Mouse (Mus musculus): ENCODE data around the gene Ints11.

Ints11 gene

DNA sequence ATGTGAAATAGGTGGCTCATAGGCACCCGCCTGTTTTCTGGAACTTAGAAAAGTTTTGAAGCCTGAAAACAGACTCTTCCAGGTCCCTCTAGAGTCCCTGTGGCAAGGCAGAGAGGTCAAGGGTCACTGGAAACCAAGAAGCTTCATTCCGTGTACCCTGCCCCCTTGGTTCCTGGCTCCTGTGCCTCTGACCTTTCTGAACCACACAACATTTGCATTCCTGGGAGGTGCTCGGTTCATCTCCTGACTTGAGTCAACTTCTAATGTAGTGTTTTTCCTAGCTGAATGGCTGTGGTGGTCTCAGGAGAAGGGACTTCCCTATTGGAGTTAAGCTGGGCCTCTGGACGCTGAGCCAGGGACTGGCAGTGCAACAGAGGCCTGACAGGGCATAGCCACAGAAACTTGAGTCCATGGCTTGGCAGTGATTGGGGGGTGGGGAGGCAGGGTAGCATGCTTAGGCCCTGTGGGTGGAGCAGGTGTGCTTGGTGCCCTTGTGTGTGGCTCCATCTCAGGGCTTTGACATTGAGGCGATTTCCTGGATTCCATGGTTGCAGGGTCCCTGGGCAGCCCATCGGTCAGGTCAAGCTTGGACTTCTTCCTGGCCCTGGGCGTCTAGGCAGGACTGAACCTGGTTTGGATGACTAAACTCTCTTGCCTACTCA lies 20.8 kb upstream of the Ints11 start:
- peak in 1 of 2 experiments; percentile 36 for DNase-seq

DNA sequence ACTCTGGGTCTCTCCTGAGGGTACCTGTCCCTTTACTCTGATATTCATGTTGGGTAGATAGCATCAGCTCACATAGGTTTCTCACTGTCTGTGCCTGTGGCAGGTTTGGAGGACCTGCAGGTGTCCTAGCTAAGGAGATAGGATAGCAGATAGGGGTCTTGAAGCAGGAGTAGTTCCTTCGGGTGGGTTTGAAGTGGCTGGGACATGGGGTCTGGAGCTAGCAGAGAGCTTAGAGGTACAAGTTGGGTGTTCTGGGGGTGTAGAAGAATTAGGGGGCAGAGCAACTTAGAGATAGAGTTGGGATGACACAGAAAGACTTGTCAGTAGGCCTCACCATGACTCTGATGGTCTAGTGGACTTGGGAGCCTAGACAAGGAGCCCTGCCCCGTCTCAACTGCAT lies 20.0 kb upstream of the Ints11 start:
- DNase-seq = no peak

DNA sequence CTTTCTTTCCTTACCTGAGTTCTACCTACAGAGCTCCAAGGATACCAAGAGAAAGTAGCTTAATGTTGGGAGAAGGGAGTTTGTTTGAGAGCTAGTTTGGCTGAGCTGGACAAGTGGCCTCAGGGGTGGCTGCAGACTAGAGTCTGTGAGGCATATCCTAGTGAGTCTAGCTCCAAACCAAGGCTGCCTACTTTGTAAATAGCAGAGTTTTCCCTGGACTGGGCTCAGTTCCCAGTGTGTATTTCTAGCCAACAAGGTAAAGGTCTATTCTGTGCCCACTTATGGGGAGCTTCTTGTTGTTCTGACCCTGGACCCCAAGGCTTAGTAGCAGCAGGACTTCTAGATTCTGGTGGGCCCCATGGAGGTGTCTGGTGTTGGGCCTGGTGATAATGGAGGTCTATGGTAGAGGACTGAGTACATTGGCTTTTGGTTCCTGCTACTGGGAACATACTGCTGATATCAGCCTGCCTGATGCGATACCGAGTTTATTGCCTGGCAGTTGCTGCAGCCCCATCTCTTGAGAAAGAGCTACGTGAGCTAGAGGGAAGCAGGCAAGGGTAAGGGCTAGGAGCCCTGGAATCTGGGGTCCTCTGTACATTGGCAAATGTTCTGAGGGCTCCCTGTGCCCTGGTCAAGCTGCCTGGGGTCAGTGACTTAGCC lies 19.4 kb upstream of the Ints11 start:
- DNase-seq = no peak

DNA sequence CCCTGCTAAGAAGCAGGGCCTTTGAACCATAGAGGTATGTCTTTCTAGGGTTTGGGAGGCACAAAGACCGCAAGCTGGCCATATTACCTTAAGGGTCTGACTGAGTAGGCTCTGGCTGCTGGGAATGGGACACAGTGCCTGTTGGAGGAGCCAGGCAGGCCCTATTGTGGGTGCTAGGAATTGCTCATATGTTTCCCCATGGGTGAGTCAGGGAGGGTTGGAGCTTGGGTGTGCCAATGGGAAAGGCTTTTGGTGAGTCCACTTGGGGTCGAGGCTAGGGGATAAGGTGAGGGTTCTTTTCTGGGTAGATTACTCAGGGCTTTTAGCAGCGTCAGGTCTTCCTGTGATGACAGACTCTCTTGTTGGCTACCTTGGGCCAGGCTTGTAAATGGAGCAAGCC lies 18.0 kb upstream of the Ints11 start:
- no peak for DNase-seq

DNA sequence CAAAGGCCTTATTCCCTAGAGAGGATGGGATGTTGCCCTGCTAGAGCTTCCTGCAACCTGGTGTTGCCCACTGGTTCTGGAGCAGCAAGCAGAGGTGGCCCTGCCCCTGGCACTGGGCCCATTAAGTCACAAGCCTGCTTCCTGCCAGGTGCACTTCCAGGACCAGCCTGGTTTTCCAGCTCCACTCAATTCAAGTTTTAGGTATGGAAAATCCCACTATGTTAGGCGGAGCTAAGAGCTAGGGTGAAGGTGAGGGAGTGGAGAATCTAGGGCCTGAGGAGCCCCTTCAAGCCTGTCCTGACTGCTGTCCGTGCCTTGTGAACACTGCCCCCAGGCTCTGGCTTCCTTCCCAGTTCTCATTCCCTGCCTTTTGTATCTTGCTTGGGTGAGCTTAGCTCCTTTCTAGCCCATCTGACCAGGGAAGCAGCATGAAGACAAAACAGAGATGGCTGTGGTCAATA lies 17.4 kb upstream of the Ints11 start:
- peak in 1 of 2 experiments; percentile 57 for DNase-seq

DNA sequence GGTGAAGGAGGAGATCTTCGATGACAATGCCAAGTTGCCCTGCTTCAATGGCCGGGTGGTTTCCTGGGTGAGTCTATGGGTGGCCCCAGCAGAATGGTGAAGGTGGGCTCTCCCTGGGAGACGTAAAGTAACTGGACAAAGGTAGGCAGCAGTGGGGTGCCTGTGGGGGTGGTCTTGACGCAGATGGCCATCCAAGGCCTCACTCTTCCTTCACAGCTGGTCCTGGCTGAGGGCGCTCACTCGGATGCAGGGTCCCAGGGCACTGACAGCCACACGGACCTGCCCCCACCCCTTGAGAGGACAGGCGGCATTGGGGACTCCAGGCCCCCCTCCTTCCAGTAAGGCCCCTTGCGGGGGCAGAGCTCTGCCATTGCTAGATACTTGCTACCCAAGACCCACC lies 15.9 kb upstream of the Ints11 start:
- DNase-seq = no peak

DNA sequence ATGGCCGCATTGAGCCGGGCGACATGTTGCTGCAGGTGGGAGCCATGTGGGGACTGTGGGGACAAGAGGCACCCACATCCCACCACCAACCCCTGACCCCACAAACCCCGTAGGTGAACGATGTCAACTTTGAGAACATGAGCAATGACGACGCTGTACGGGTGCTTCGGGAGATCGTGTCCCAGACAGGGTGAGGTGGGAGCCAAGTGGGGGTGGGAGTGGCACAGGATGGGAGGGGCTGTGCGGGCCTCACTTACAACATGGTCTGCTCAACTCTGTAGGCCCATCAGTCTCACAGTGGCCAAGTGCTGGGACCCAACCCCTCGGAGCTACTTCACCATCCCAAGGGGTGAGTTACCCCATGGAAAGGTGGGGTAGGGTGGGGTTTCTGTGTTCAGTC lies 14.4 kb upstream of the Ints11 start:
- DNase-seq = no peak

DNA sequence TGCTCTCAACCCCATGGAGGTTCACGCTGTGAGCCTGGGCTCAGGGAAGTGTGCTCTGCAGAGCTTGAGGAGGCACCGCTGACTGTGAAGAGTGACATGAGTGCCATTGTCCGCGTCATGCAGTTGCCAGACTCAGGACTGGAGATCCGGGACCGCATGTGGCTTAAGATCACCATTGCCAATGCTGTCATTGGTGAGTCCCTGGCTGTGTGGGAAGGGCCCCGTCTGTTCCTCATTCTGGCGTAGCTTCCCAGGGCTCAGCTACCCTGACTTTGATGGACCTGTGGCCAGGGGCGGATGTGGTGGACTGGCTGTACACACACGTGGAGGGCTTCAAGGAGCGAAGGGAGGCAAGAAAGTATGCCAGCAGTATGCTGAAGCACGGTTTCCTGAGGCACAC lies 13.3 kb upstream of the Ints11 start:
- no peak for DNase-seq

DNA sequence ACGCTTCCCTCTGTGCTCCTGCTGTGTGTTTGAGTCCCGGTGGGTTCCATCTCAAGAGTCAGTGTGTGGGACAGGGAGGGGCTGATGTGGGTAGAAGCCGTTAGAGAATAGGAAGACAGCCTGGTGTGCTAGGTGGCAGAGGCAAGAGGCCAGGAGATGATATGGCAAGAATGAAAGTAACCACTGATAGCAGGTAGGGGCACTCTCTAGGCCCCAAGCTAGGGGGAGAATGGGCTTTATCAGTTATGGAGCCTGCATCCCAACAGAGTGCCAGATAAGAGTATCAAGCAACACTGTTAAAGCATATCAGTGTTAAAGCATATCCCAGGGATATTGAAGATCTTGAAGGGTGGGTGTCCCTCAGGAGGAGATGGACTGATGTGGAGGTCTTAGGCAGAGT lies 12.5 kb upstream of the Ints11 start:
- no peak for DNase-seq

DNA sequence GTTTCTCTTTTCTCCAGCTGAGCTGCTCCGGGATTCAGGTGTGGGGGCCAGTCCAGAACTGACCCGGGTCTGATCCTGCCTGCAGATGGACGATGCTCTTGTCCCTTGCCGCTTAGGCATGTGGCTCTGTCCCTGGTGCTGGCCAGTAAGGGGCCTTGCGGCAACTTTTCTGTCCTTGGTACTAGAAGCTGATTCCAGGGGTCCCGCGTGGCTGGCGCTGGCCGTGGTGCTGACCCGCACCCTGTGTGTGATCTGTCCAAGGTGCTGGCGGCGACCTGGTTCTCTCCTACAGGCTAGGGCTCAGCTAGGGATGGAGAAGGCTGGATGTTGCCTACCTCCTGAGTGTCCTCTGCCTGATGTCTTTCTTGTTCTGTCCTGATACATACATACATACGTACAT lies 10.0 kb upstream of the Ints11 start:
- peak; percentile 92 for DNase-seq

DNA sequence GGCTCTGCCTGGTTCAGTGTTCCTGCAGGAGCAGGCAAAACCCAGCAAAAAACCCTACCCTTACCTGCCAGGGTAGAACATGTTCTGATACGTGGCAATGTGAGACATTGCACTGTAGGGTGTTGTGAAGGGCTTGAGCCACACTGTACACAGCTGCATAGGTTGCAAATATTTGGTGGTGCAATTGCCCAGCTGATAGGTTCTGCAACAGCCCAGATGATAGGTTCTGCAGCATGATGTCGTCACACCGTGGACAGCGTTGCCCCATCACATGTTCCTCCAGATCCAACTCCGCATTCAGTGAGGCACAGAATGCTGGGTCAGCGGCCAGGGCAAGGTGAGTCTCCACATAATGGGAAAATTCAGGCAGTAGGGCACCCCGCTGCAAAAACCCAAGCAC lies 7.6 kb upstream of the Ints11 start:
- DNase-seq = no peak

DNA sequence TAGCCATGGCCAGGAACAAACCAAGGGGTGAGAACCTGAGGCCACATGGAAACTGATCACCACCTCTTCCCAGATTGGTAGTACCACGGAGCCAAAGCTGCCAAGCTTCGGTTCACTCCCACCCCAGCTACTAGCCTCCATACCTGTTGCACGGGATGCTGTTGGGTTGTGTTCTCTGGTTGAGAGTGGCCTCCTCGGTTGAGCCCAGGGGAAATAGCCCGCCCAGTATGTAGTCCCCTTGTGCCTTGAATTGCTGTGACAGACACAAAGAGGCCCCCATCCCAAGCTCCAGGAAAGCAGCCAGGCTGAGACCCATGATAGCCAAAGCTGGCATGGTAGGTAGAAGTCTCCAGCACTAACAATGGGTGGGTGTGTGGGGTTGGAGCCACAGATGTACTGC lies 6.3 kb upstream of the Ints11 start, which contains the start of gene Tas1r3:
Tas1r3 (minus strand) TSS at position 362 of the 400 bp plus-strand sequence.
- DNase-seq = no peak

DNA sequence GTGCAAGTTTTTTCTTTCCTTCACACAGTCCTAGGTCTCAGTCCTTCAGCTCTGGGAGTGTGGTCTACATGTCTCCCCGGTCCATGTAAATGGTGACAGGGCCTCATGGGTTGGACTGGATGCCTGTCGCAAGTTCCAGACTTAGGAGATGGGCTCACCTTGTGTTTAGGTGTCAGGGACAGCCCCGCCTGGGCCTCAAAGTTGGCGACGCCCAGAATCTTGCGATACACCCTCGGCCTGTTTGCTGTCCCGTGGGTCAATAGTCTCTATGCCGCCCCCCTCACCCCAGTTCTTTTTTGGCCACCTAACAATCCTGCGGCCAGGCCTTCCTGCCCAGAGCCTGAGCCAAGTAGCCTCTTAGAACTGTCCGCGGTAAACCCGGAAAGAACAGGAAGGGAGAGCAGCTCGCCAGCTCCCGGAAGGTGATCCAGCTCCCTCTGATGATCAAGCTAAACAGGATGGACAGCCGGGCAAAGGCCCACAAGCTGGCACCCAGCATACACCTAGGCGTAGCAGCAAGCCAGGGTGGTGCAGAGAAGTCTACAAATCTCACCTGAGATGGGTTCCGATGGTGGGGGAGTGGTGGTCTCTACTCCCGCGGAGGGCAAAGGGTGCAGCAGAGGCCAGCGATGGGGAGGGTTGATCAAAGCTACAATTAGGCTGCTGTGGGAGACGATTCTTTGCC lies 590 bp upstream of the Ints11 start:
- DNase-seq = peak; percentile 22 to 57

DNA sequence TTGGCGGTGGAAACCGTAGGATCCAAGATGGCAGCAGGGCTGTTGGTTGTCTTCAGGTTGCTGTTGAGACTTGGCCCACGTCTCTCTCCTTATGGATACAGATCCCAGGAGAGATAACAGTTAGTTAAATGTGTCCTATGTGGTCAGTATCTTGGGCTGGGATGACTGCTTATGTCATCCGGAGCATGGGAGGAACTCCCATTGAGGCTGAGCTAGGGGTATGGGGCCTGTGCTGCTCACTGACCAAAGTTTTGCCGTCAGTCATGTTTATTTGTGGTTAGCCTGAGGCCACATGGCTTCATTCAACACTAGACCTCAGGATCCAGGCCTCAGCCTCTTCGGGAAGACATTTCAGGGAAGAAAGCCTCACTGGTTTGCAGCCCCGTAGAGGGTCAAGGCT lies 2.1 kb downstream of the Ints11 start:
- no peak for DNase-seq

DNA sequence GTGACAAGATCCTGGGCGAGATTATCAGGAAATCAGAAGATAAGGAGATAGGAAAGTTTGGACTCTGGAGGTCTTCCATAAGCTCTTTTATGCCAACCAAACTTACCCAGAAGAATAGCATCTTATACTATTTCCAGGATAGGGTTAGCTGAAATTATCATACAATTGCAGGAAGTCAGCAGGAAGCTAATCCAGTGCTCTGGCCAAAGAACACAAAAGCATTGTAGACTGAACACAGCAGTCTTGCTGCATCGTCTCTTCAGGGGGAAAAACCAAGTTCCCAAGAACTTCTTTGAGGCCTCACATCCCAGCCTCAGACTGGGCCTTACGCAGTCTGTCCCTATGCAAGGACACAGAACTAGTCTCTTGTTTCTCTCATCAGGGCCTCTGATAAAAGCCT lies 14.2 kb downstream of the Ints11 start:
- no peak for DNase-seq

DNA sequence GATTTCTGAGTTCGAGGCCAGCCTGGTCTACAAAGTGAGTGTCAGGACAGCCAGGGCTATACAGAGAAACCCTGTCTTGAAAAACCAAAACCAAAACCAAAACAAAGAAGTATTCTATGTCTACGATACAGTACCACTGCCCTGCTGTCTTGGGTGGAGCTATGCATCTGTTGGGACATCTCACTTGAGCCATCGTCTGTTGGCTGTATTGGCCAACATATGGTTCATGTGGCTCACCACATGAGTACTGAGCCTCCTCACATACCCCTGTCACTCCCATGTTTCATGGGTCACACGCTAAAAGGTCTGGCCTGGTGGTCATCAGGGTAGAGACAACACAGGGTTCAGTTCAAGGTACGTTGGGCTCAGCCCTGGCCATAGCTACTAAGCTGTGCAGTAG lies 17.0 kb downstream of the Ints11 start:
- DNase-seq = no peak

DNA sequence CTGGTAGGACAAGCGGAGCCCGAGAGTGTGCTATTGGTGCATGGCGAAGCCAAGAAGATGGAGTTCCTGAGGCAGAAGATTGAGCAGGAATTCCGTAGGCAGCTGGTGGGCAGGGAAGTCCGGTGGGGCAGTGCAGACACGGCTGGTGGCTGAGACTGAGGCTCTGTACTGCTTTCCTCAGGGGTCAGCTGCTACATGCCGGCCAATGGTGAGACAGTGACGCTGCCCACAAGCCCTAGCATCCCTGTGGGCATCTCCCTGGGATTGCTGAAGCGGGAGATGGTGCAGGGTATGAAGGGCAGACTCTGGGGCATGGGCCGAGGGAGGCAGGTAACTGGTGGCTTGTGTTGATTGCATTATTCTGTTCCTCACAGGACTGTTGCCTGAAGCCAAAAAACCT lies 18.3 kb downstream of the Ints11 start:
- DNase-seq = no peak

DNA sequence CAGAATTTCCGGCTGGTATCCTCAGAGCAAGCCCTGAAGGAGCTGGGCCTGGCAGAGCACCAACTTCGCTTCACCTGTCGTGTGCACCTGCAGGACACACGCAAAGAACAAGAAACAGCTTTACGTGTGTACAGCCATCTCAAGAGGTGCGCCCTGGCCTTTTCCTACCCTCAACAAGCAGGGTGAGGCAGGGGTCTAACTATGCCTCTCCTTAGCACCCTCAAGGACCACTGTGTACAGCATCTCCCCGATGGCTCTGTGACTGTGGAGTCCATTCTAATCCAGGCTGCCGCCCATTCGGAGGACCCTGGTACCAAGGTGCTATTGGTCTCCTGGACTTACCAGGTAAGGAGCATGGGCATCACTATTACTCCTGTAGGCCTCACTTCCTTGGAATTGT lies 18.8 kb downstream of the Ints11 start:
- DNase-seq = no peak

DNA sequence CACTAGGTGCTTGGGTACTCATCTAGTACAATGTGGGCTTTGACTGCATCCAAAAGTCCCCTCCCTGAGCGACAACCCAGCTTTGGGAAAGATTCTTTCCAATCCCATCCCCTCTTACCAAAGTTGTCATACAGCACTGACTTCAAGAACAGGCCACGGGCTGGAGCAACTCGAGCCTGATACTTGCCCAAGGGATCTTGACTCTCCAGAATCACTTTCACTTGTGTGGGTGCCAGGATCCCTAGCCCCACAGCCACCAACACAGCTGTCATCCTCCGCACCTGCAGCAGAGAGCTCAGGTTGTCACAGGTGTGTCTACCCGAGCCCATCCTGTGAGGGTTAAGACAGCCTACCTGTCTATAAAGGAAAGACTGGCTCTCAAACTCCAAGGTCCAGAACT lies 20.0 kb downstream of the Ints11 start:
- DNase-seq = no peak

DNA sequence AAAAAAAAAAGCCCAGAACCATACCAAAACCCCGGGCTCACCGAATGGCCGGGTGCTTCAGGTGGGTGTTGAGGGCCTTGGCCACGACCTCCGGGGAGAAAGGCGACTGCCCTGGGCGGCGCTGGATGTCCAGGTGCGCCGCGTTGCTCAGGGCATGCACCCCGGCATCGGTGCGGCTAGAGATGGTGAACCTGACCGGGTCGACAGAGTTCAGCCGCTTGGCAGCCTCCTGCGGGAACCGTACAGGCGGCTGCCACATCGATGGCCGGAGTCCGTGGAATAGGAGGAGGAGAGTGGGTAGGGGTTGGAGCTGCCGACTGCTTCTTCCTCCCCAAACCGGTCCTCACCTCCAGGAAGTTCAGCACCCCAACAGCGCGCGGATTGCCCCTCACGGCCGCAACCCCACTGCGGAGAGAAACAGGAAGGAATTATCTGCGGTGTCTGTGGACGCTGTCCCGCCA lies 21.7 kb downstream of the Ints11 start:
- no peak for DNase-seq

DNA sequence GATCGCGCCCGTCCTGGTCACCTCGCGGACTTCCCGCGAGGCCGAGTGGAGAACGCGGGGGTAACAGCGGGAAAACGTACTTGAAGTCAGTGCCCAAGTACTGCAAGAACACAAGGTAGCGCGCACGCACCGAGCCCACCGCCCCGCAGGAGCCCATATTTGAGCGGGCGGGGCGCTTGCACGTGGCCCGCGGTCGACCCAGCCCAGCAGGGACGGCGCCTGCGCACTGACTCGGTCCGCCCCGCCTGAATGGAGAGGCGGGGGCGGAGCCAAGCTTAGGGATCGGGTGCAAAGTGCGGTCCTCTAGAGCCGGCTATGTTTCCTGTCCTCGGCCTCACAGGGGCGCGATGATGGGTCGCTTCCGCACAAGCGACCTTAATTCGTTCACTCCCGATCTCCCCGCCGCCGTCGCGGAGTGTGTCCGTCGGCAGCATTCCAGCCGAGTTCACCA lies 22.2 kb downstream of the Ints11 start, which contains the start of the genes Pusl1 and Acap3:
Pusl1 (minus strand) TSS at position 231 of the 451 bp plus-strand sequence.
Acap3 (plus strand) TSS at position 272 of the 451 bp plus-strand sequence.
- peak; percentile 99 for DNase-seq

DNA sequence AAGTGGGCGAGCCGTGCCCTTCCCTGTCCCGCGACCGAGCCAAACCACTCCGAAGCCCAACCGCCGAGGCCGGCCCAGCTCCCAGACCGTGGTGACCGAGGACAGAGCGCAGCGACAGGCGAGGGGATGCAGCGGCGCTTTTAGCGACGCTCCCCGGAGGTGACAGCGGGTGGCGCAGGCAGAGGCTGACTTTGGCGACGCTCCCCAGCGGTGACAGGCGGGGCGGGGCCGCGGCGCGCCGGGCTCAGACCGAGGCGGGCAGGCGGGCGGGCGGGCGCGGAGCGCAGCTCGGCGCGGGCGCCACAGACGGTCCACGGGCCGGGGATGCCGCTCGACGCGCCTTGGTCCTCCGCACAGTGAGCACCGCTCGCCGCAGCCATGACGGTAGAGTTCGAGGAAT lies 22.7 kb downstream of the Ints11 start:
- DNase-seq = peak; percentile 89 to 94

DNA sequence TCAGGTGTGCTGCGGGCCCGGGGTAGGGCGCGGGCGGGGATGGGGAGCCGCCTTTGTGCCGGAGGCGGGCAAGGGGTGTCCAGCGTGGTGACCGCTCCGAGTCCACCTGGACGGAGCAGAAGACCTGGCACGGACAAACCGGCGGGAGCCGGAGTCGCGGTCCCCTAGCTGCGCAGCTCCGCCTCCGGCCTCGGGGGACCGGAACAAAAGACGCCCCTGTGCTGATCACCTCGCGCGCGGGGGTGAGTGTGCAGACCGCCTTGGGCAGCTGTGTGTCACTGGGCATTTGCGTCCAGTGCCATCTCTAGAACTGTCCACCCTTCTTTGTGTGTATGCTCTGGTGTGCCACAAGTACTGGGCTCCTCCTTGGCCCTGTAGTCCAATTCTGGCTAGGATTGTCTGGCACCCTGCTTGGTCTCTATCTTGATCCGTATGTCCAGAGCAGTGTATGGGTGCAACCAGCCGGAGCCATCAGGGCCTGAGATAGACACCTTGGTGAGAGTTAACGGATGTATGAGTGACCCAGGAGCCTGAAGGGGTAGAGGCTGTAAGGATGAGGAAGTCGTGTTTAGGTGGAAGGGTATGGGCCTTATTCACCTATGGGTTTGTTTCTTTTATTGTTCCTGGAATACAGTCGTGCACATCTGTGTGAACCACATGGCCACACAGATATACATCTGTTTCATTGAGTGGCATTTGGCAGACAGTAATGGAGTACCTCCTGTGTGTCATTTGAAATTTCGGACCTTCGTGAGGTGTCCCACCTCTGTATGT lies 23.3 kb downstream of the Ints11 start:
- peak; percentile 54 to 71 for DNase-seq
